Mouse (Mus musculus): ENCODE measurements at regions not wholly inside any gene's neighbourhood (a gene's known extent, or its start where the extent isn't known, plus 50 kb on each side); places are given as distances from the start of the nearest gene placed in this dataset.

DNA sequence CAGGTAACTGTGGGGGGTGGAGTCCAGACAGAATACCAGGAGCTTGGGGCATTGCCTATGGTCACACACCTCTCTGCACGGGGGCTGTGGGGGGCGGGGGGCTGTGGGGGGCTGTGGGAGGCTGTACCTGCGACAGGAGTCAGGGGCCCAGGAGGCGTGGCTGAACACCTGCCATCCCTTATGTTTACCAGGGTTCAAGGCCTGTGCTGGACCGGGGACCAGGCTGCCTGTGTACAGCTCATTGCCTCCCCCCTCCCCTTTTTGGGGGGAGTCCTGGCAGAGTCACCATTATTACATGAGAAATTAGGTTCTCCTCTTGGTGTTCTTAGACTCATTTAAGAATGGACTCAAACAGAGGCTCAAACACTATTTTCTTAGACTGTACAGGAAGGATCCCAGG, 78.5 kb downstream of the Xrcc2 start:
- no peaks in the 10 kb centered on the region for H3K36me3 ChIP-seq (ENCODE audit: control insufficient read depth in 1 of 2, insufficient read depth in 2 of 2, low read length in 2 of 2)
- H3K4me1 ChIP-seq (ENCODE audit: control insufficient read depth in 1 of 2, insufficient read depth in 2 of 2, low read length in 2 of 2): no peaks in the 10 kb centered on the region
- H3K9me3 ChIP-seq (replicated peaks; ENCODE audit: insufficient read depth, low read length): no peaks in the 10 kb centered on the region

DNA sequence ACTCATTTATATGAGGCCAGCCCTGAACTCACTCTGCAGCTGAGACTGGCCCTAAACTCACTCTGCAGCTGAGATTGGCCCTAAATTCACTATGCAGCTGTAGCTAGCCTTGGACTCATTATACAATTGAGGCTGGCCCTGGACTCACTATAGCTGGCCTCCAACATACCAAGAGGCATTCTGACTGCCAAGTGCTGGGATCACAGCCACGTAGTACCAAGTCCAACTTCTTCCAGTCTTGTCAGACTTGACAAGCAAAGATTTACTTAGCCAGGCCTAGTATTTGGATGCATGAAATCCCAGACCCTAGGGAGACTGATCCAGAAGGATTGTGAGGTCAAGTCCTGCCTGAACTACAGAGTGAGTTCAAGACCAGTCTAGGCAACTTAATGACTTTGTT, 81.6 kb downstream of the Xrcc2 start:
- H3K4me3 ChIP-seq (ENCODE audit: control insufficient read depth in 1 of 2, insufficient read depth in 1 of 2, low read depth in 2 of 2, low read length in 2 of 2): no peak overlapping the region
- H3K36me3 ChIP-seq (ENCODE audit: control insufficient read depth in 1 of 2, insufficient read depth in 2 of 2, low read length in 2 of 2): no peaks in the 10 kb centered on the region
- H3K27me3 ChIP-seq (ENCODE audit: control insufficient read depth in 1 of 2, insufficient read depth in 2 of 2, low read length in 2 of 2): no peaks in the 10 kb centered on the region
- no peak for DNase-seq (ENCODE audit: low read depth, low spot score)
- no peak overlapping the region for H3K27ac ChIP-seq (ENCODE audit: control insufficient read depth, low read depth, low read length)
- TF ChIP-seq HCFC1 (IDR thresholded peaks at IDR 0.05; ENCODE audit: low read depth, low read length): no peak
- H3K9me3 ChIP-seq (replicated peaks; ENCODE audit: insufficient read depth, low read length): no peaks in the 10 kb centered on the region
- no peaks in the 10 kb centered on the region for H3K79me2 ChIP-seq (ENCODE audit: control insufficient read depth, insufficient read depth, low read length, poor library complexity)
- H3K4me1 ChIP-seq (ENCODE audit: control insufficient read depth in 1 of 2, insufficient read depth in 2 of 2, low read length in 2 of 2): no peaks in the 10 kb centered on the region
- H3K9ac ChIP-seq (ENCODE audit: control insufficient read depth, low read depth, low read length, poor library complexity, severe bottlenecking): no peak overlapping the region

More for the DNA sequence above, 78.5 kb downstream of the Xrcc2 start:
- H3K27me3 ChIP-seq (ENCODE audit: control insufficient read depth in 1 of 2, insufficient read depth in 2 of 2, low read length in 2 of 2): no peaks in the 10 kb centered on the region
- H3K9ac ChIP-seq (ENCODE audit: control insufficient read depth, low read depth, low read length, poor library complexity, severe bottlenecking): no peak overlapping the region
- H3K4me3 ChIP-seq (ENCODE audit: control insufficient read depth in 1 of 2, insufficient read depth in 1 of 2, low read depth in 2 of 2, low read length in 2 of 2): no peak overlapping the region
- TF ChIP-seq POLR2AphosphoS2 (IDR thresholded peaks at IDR 0.05; ENCODE audit: low read length) (no peak), ZMIZ1 (IDR thresholded peaks at IDR 0.05; ENCODE audit: low read depth, low read length) (no peak), TAL1 (IDR thresholded peaks at IDR 0.05; ENCODE audit: low read length) (no peak), JUND (IDR thresholded peaks at IDR 0.05; ENCODE audit: low read depth, low read length) (no peak), KAT2A (conservative IDR thresholded peaks at IDR 0.05; ENCODE audit: low read depth, low read length) (no peak), ELF1 (IDR thresholded peaks at IDR 0.05; ENCODE audit: low read depth, low read length) (no peak), EP300 (IDR thresholded peaks at IDR 0.05; ENCODE audit: low read depth in 1 of 2, low read length in 2 of 2) (no peak), NRF1 (IDR thresholded peaks at IDR 0.05; ENCODE audit: insufficient read depth, low read depth, low read length, poor library complexity, severe bottlenecking) (no peak), TCF12 (IDR thresholded peaks at IDR 0.05; ENCODE audit: low read depth, low read length) (no peak), BHLHE40 (IDR thresholded peaks at IDR 0.05; ENCODE audit: borderline replicate concordance, low read depth, low read length) (no peak), USF1 (IDR thresholded peaks at IDR 0.05; ENCODE audit: low read depth, low read length) (no peak)
- no peak overlapping the region for H3K27ac ChIP-seq (ENCODE audit: control insufficient read depth, low read depth, low read length)
- no peak for DNase-seq (ENCODE audit: low read depth, low spot score)
- no peaks in the 10 kb centered on the region for H3K79me2 ChIP-seq (ENCODE audit: control insufficient read depth, insufficient read depth, low read length, poor library complexity)

GRCm38 (mm10) chr5:25619872-25620271, 85.8 kb downstream of the Xrcc2 start:
- H3K9me3 ChIP-seq (replicated peaks; ENCODE audit: insufficient read depth, low read length): no peaks in the 10 kb centered on the region
- H3K4me3 ChIP-seq (ENCODE audit: control insufficient read depth in 1 of 2, insufficient read depth in 1 of 2, low read depth in 2 of 2, low read length in 2 of 2): no peak overlapping the region
- H3K9ac ChIP-seq (ENCODE audit: control insufficient read depth, low read depth, low read length, poor library complexity, severe bottlenecking): no peak overlapping the region
- no peaks in the 10 kb centered on the region for H3K79me2 ChIP-seq (ENCODE audit: control insufficient read depth, insufficient read depth, low read length, poor library complexity)
- H3K36me3 ChIP-seq (ENCODE audit: control insufficient read depth in 1 of 2, insufficient read depth in 2 of 2, low read length in 2 of 2): no peaks in the 10 kb centered on the region
- no peak for DNase-seq (ENCODE audit: low read depth, low spot score)
- no peaks in the 10 kb centered on the region for H3K27me3 ChIP-seq (ENCODE audit: control insufficient read depth in 1 of 2, insufficient read depth in 2 of 2, low read length in 2 of 2)
- H3K27ac ChIP-seq (ENCODE audit: control insufficient read depth, low read depth, low read length): no peak overlapping the region
- no peaks in the 10 kb centered on the region for H3K4me1 ChIP-seq (ENCODE audit: control insufficient read depth in 1 of 2, insufficient read depth in 2 of 2, low read length in 2 of 2)
- no peak for TF ChIP-seq SIN3A (IDR thresholded peaks at IDR 0.05; ENCODE audit: low read length)
- TF ChIP-seq MYC (IDR thresholded peaks at IDR 0.05; ENCODE audit: low read depth, low read length): no peak
- TF ChIP-seq TAL1 (IDR thresholded peaks at IDR 0.05; ENCODE audit: low read length): no peak
- no peak for TF ChIP-seq E2F4 (IDR thresholded peaks at IDR 0.05; ENCODE audit: borderline replicate concordance, low read depth, low read length)
- no peak for TF ChIP-seq NRF1 (IDR thresholded peaks at IDR 0.05; ENCODE audit: insufficient read depth, low read depth, low read length, poor library complexity, severe bottlenecking)
- TF ChIP-seq BHLHE40 (IDR thresholded peaks at IDR 0.05; ENCODE audit: borderline replicate concordance, low read depth, low read length): no peak
- TF ChIP-seq TCF12 (IDR thresholded peaks at IDR 0.05; ENCODE audit: low read depth, low read length): no peak
- no peak for TF ChIP-seq GABPA (IDR thresholded peaks at IDR 0.05; ENCODE audit: low read depth, low read length)
- no peak for TF ChIP-seq UBTF (IDR thresholded peaks at IDR 0.05; ENCODE audit: borderline replicate concordance, insufficient read depth, low read depth, low read length)
- no peak for TF ChIP-seq MEF2A (IDR thresholded peaks at IDR 0.05; ENCODE audit: extremely low read depth, insufficient replicate concordance, low read depth, low read length, poor library complexity, severe bottlenecking)
- no peak for TF ChIP-seq CHD1 (IDR thresholded peaks at IDR 0.05; ENCODE audit: low read depth, low read length)
- no peak for TF ChIP-seq MYB (IDR thresholded peaks at IDR 0.05; ENCODE audit: low read depth, low read length)
- no peak for TF ChIP-seq ZMIZ1 (IDR thresholded peaks at IDR 0.05; ENCODE audit: low read depth, low read length)
- TF ChIP-seq POLR2A (IDR thresholded peaks at IDR 0.05; ENCODE audit: control insufficient read depth in 1 of 2, insufficient read depth in 1 of 2, low read depth in 1 of 2, low read length in 2 of 2, poor library complexity in 1 of 2): no peak
- no peak for TF ChIP-seq ETS1 (IDR thresholded peaks at IDR 0.05; ENCODE audit: low read depth, low read length)
- TF ChIP-seq CHD2 (IDR thresholded peaks at IDR 0.05; ENCODE audit: low read length): no peak
- no peak for TF ChIP-seq ZC3H11A (IDR thresholded peaks at IDR 0.05; ENCODE audit: low read depth, low read length)
- TF ChIP-seq NELFE (IDR thresholded peaks at IDR 0.05; ENCODE audit: low read depth, low read length): no peak

All from MEL (cell line).